Mouse (Mus musculus): ENCODE data around the gene Izumo4.

Gene Izumo4

GRCm38 (mm10) chr10:80686617-80687016, 15.4 kb upstream of the Izumo4 start:
- DNase-seq (ENCODE audit: low spot score in 2 of 2), result no peak

- peak in 1 of 2 experiments; percentile 80 for DNase-seq (ENCODE audit: low spot score in 2 of 2)
Observed at GRCm38 (mm10) chr10:80687850-80688249, 14.1 kb upstream of the Izumo4 start.

- no peak for DNase-seq (ENCODE audit: low spot score in 2 of 2)
Observed at GRCm38 (mm10) chr10:80692249-80693165, 9.5 kb upstream of the Izumo4 start.

DNA sequence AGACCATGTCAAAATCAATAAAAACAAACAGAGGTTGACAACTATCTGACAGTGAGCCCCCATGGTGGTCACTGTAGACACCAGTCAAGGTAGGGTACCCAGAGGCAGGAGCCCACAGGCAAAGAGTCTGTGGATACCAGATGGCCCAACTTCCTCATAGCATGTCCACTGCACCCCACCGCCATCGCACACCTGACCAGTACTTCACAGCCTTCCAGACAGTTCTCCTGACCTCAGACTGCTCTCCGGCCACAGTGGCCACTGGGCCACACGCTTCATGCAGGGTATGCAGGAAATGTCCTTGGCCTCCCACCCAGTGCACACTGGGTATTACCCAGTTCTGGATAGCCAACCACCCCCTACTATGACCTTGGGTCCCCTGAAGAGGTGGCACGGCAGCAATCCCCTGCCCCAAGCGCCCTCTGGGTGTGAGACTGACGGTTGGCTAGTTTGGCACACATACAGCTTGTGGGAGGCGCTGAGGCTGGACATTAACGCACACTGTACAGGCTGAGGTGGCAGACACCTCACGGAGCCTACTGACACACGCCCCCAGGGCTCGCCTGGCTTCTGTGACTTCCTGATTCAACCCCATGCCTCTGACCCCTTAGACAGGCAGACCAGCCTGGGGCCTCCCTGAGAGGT, 8.5 kb upstream of the Izumo4 start:
- no peak for DNase-seq (ENCODE audit: low spot score in 2 of 2)

DNA sequence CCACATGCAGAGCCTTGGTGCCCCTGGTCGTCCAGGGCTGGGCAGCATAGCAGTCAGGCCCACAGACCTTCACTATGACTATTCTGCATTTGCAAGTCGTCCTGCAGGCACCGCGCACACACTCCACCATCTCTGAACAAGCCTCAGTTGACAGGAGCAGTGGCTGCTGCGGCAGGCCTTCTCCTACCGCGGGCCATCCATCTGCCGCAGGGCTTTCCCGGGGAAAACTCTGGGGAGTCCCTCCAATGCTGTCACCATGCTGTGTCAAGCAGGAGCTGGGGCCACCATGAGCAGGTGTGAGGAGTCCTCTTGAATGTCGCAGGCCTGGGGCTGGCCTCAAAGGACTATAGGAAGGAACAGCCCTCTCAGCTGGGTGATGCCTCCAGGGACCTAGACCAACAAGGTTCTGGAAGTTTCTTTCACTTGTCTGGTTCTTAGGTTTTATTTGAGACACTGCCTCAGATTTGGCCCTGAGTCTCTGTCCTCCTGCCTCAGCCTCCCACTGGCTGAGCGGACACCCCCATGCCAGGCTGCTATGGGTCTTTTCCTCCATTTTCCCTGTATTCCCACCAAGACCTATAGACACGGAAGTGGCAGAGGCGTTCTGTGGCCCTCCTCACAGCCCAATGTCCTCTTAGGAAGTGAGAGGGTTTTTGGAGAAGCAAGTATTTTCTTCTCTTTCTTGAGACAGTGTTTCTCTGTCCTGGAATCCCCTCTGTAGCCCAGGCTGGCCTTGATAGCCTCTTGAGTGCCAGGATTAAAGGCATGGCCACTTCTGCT, 7.6 kb upstream of the Izumo4 start:
- no peak for DNase-seq (ENCODE audit: low spot score in 2 of 2)

DNA sequence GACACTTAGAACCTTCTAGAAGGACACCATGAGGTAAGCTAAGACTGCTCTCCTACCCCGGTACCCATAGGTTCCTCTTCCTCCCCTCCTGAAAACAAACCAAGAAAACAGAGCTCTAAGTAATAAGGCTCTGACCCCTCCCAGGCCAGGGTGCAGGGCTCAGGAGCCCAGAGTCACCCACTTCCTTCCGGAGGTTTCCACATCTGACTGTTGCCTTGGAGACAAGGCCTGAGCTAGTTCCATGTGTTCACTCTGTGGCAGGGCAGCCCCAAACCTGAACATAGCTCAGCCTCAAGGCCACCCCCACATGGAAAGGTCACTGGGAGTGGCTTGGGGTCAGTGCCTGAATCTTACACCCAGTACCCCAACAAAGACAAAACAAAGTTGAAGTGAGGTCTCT, 6.8 kb upstream of the Izumo4 start:
- DNase-seq (ENCODE audit: low spot score in 2 of 2), result peak in 1 of 2 experiments; percentile 39

DNA sequence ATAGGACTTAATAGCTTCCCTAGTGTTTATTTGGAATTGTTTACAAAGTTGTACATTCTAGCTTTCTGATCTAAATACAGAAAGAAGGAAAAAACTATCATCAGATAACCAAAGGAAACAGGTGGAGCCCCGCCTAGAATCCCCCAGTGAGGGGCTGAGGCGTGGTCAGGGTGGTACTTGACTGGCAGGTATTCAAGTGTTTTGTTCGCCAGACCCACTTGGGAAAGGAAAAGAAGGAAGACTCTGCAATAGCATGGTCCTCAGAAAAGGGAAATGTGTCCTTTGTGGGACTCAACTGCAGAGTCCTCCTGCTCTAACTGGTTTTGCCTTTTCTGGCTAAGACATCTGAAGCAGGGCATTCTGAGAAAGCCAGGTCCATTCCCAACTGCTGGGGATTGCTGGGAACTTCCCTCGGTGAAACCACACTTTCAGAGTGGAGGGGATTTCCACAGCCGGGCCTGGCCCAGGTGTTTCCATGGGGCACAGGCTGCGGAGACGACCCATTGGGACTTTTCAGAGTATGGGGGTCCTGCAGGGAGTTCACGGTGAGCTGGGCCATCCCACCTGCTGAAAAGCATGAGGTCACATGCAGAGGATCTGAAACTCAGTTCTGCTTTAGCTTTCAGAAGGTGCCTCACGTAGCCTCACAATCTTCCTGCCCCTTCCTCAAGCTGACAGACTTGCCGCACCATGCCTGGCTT, 6.0 kb upstream of the Izumo4 start:
- no peak for DNase-seq (ENCODE audit: low spot score in 2 of 2)

- no peak for DNase-seq (ENCODE audit: low spot score in 2 of 2)
Observed at GRCm38 (mm10) chr10:80696502-80697392, 5.2 kb upstream of the Izumo4 start.

- DNase-seq (ENCODE audit: low spot score in 2 of 2), result no peak
Observed at GRCm38 (mm10) chr10:80697393-80697787, 4.6 kb upstream of the Izumo4 start.

GRCm38 (mm10) chr10:80697812-80698211, 4.2 kb upstream of the Izumo4 start:
- DNase-seq (ENCODE audit: low spot score in 2 of 2), result no peak

DNA sequence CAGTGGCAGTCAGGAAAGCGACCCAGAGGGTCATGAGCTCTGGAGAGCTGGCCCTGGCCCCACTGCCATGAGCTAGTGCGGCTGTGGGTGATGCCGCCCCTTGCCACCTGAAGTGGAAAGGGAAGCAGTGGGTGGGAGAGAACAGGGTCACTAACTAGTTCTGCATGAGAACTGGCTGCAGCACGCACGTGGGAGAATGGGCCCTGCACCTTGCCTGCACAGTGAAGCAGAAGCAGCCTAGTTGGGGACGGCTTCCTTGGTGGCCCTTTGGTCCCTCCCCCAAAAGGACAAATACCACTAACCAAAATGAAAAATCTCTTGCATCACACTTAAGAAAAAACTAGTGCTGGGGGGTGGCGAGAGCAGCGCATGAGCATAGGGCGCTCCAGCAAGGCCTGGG, 3.4 kb upstream of the Izumo4 start:
- no peak for DNase-seq (ENCODE audit: low spot score in 2 of 2)

GRCm38 (mm10) chr10:80700038-80700504, 1.9 kb upstream of the Izumo4 start:
- no peak for DNase-seq (ENCODE audit: low spot score in 2 of 2)

DNA sequence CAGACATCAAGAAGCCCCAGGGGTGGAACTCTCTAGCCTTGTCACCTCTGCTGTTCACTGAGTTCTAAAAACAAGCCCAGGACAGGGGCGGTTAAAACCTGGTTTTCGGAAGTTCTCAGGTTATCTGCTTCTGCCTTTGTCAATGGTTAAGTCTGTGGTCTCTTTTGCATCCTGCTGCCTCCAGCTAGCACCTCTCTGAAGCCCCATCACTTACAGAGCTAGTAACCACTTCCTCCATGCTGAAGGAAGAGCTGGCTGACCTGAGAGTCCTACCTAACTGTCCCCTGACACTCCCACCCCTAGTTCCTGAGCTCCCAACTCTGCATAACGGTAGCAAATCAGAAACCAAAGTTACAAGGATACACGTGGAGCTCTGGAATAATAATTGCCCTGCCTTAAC, 1.3 kb upstream of the Izumo4 start:
- DNase-seq (ENCODE audit: low spot score in 2 of 2), result no peak

GRCm38 (mm10) chr10:80702536-80703390, 779 bp downstream of the Izumo4 start:
- DNase-seq (ENCODE audit: low spot score in 2 of 2), result peak; percentile 92 to 96

GRCm38 (mm10) chr10:80703643-80704042, 1.7 kb downstream of the Izumo4 start:
- no peak for DNase-seq (ENCODE audit: low spot score in 2 of 2)

GRCm38 (mm10) chr10:80704418-80704817, 2.4 kb downstream of the Izumo4 start:
- DNase-seq (ENCODE audit: low spot score in 2 of 2), result no peak

GRCm38 (mm10) chr10:80705033-80705432, 3.0 kb downstream of the Izumo4 start:
- DNase-seq (ENCODE audit: low spot score in 2 of 2), result no peak

DNA sequence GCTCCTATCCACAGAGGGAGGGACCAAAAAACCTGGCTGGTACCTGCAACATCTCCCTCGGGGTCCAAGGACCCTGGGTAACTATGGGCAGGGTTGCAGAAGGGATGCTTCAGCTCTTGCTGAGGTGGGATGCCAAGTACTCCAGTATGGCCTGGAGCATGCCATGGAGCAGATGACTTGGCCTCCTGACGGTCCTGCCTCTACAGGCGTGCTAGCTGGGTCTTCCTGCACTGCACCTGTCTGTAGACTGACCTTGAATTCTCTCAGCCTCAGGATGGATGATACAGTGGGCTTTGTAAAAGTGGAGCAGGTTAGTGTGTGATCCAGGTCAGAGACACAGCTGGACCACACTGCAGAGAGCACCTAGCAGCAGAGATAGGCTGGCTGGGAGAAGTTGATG, 3.5 kb downstream of the Izumo4 start:
- no peak for DNase-seq (ENCODE audit: low spot score in 2 of 2)

GRCm38 (mm10) chr10:80710834-80711233, 8.8 kb downstream of the Izumo4 start:
- DNase-seq (ENCODE audit: low spot score in 2 of 2), result no peak

GRCm38 (mm10) chr10:80717281-80717680, 15.3 kb downstream of the Izumo4 start:
- no peak for DNase-seq (ENCODE audit: low spot score in 2 of 2)
